Mouse (Mus musculus): ENCODE results near the gene Exoc8. TPM values are rescaled to one million over a fixed set of nuclear protein-coding genes. Genes with fewer than 3 reads are reported as not detected.

Exoc8 gene
- polyA plus RNA-seq, 1 experiment, result 8.2 TPM

DNA sequence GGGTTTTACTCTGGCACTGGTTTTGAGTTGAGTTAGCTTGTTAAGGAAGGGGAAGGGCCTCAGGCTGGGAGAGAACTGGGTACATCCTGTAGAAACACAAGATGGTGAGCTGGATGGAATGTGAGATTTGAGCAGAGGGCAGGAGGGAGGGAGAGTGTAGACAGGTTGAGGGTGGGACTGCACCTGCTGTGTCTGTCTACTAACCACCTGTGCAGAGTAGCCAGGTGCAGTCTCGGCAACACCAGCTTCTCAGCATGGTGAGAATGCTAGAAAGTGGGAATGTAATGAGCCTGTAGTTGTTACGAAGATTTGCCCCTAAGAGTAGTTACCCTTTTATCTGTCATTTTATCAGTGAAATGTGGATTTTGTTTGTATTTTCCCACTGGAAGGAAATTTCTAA is 8.0 kb upstream of the Exoc8 start:
- no peaks in the 10 kb centered on the region for H3K27me3 ChIP-seq (replicated peaks; ENCODE audit: control insufficient read depth, insufficient read depth, low read length)
- no peak for TF ChIP-seq CTCF (conservative IDR thresholded peaks at IDR 0.05; ENCODE audit: insufficient read depth, insufficient read length, low read depth, low read length)
- TF ChIP-seq POLR2A (IDR thresholded peaks at IDR 0.05; ENCODE audit: low read depth, low read length), result no peak
- 82% methylated on average over 2 of the region's 2 CpGs for WGBS
- H3K36me3 ChIP-seq (ENCODE audit: control insufficient read depth, insufficient read depth, low read length), result peaks cover 2% of the 10 kb centered on the region; the same call in 1 of the 2 replicates
- no peak for DNase-seq
- no peak overlapping the region for H3K27ac ChIP-seq (ENCODE audit: insufficient read depth, low read depth, low read length)
- H3K4me3 ChIP-seq (ENCODE audit: insufficient read depth, low read depth, low read length), result no peak overlapping the region
- H3K4me1 ChIP-seq (ENCODE audit: control insufficient read depth, insufficient read depth, low read length), result peaks cover 7% of the 10 kb centered on the region

DNA sequence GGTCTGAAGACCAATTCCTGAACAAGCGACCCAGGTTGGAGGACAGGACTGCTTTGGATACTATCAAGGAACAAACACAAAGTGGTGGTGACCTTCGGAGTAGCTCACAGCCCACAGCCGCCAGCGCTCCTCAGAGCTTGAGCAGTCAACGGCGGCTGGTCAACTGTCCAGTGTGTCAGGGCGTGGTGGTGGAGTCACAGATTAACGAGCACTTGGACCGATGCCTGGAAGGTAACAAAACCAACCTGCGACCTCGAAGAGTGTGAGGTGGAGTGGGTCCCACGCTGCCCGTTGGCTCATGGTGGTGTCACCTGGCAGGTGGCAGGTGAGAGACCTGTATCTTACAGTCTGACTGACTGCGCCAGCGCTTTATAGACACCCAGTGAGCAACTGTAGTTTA is 5.7 kb upstream of the Exoc8 start:
- no peak overlapping the region for H3K27ac ChIP-seq (ENCODE audit: insufficient read depth, low read depth, low read length)
- peaks cover 13% of the 10 kb centered on the region for H3K4me1 ChIP-seq (ENCODE audit: control insufficient read depth, insufficient read depth, low read length)
- no peaks in the 10 kb centered on the region for H3K27me3 ChIP-seq (replicated peaks; ENCODE audit: control insufficient read depth, insufficient read depth, low read length)
- 47% methylated on average over 15 of the region's 15 CpGs for WGBS
- H3K4me3 ChIP-seq (ENCODE audit: insufficient read depth, low read depth, low read length), result no peak overlapping the region
- 0 out of 2 replicates have a peak, but pooled peaks cover 2% of the 10 kb centered on the region for H3K36me3 ChIP-seq (ENCODE audit: control insufficient read depth, insufficient read depth, low read length)
- peak; percentile 89 for DNase-seq
- TF ChIP-seq POLR2A (IDR thresholded peaks at IDR 0.05; ENCODE audit: low read depth, low read length) (no peak), CTCF (conservative IDR thresholded peaks at IDR 0.05; ENCODE audit: insufficient read depth, insufficient read length, low read depth, low read length) (no peak)

DNA sequence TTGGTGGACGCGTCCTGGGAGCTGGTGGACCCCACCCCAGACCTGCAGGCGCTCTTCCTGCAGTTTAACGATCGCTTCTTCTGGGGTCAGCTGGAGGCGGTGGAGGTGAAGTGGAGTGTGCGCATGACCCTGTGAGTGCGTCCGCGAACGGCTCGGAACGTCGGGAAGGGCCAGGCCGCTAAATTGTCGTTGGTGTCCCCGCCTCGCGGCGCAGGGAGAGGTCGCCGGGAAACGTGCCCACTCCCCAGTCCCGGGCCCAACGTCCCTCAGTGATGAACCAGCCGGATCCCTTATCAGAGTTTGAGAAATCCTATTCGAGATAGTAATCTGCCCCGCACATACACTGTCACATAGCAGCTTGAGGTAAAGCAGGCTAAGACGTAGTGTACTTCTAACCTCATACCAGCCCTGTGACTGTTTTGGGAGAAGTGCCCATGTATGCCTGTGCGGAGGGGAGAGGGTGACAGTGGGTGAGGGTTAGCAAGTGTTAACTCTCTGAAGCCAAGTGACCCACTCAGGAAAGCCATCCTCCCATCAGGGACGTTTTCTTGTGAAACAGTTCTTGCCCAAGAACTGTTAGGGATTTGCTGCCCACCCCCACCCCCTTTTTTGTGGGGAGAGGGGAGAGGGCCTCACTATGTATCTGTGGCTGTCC is 873 bp upstream of the Exoc8 start:
- no peak for DNase-seq
- Histone ChIP-seq H3K27ac (ENCODE audit: insufficient read depth, low read depth, low read length) (peak overlapping the region; percentile 58; the same call in 1 of the 2 replicates), H3K27me3 (replicated peaks; ENCODE audit: control insufficient read depth, insufficient read depth, low read length) (no peaks in the 10 kb centered on the region), H3K4me1 (ENCODE audit: control insufficient read depth, insufficient read depth, low read length) (peaks cover 22% of the 10 kb centered on the region), H3K36me3 (ENCODE audit: control insufficient read depth, insufficient read depth, low read length) (0 out of 2 replicates have a peak, but pooled peaks cover 2% of the 10 kb centered on the region), H3K4me3 (ENCODE audit: insufficient read depth, low read depth, low read length) (peak overlapping the region; percentile 84)
- no peak for TF ChIP-seq CTCF (conservative IDR thresholded peaks at IDR 0.05; ENCODE audit: insufficient read depth, insufficient read length, low read depth, low read length)
- TF ChIP-seq POLR2A (IDR thresholded peaks at IDR 0.05; ENCODE audit: low read depth, low read length), result no peak
- 4% methylated on average over 31 of the region's 31 CpGs for WGBS

DNA sequence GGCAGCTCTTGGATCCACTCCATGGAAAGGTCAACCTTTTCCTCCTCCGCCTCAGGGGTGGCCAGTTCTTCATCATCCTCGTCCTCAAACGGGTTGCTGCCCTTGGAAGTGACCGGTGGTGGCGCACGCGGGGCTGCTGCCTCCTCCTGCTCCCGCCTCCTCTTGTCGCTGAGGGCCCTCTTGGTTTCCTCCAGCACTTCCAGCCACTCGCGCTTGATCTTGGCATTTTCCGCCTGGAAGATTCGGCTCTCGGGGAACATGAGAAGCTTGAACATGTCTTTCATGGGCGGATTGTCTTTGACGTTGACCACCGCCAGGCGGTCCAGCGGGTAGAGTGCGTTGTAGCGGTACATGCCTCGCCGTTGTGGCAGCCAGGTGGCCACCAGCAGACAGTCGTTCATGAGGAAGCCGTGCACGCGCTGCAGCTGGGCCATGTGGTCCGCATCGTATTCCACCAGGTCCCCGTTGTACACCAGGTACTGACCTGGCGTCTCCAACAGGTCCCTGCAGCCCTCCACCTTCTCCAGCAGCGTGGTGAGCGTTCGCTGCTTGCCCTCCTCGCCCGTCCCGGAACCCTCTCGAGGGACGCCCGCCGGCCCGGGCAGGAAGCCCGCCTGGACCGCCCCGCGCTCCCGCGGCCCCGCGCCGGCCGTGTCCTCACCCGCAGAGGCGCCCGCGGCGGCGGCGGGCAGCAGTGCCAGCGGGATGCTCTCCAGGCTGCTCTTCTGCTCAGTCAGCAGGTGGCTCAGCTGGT is 696 bp downstream of the Exoc8 start:
- TF ChIP-seq CTCF (conservative IDR thresholded peaks at IDR 0.05; ENCODE audit: insufficient read depth, insufficient read length, low read depth, low read length) (peak; percentile 70), POLR2A (IDR thresholded peaks at IDR 0.05; ENCODE audit: low read depth, low read length) (no peak)
- H3K27me3 ChIP-seq (replicated peaks; ENCODE audit: control insufficient read depth, insufficient read depth, low read length), result no peaks in the 10 kb centered on the region
- H3K36me3 ChIP-seq (ENCODE audit: control insufficient read depth, insufficient read depth, low read length), result 0 out of 2 replicates have a peak, but pooled peaks cover 2% of the 10 kb centered on the region
- WGBS, result under 1% methylated on average over 60 of the region's 60 CpGs
- peaks cover 15% of the 10 kb centered on the region for H3K4me1 ChIP-seq (ENCODE audit: control insufficient read depth, insufficient read depth, low read length)
- DNase-seq, result peak; percentile 87
- H3K4me3 ChIP-seq (ENCODE audit: insufficient read depth, low read depth, low read length), result peak overlapping the region; percentile 88
- peak overlapping the region; percentile 72 for H3K27ac ChIP-seq (ENCODE audit: insufficient read depth, low read depth, low read length)

DNA sequence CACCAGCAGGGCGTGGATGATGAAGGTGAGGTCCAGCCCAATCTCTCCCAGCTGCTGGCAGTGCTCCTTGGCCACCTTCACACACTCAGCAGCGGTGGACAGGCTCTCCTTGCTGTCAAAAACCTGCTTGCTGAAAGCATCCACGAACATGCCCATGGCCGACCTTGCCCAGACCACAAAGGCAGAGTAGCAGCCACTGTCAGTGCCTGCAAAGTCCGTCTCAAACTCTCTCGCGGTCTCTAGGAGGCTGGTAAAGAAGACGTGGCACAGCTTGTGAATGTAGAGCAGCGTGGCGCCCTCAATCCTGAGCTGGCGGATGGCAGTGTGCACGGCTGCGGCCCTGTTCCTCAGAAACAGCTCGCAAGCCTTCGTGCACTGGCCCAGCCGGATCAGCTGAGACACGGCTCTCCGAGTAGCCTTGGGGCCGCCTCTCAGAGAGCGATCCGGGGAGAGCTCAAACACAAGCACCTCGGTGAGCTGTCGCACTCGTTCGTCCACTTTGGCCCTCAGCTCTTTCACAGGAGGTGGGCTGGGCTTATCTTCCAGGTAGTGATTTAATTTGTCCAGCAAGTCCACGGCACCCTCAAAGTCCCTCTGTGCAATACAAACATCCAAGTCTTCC is 1.4 kb downstream of the Exoc8 start:
- Histone ChIP-seq H3K27me3 (replicated peaks; ENCODE audit: control insufficient read depth, insufficient read depth, low read length) (no peaks in the 10 kb centered on the region), H3K4me3 (ENCODE audit: insufficient read depth, low read depth, low read length) (peak overlapping the region; percentile 88), H3K4me1 (ENCODE audit: control insufficient read depth, insufficient read depth, low read length) (peaks cover 15% of the 10 kb centered on the region), H3K36me3 (ENCODE audit: control insufficient read depth, insufficient read depth, low read length) (no peaks in the 10 kb centered on the region), H3K27ac (ENCODE audit: insufficient read depth, low read depth, low read length) (peak overlapping the region; percentile 8)
- 59% methylated on average over 26 of the region's 26 CpGs for WGBS
- DNase-seq, result no peak
- TF ChIP-seq POLR2A (IDR thresholded peaks at IDR 0.05; ENCODE audit: low read depth, low read length), result peak; percentile 24
- no peak for TF ChIP-seq CTCF (conservative IDR thresholded peaks at IDR 0.05; ENCODE audit: insufficient read depth, insufficient read length, low read depth, low read length)

DNA sequence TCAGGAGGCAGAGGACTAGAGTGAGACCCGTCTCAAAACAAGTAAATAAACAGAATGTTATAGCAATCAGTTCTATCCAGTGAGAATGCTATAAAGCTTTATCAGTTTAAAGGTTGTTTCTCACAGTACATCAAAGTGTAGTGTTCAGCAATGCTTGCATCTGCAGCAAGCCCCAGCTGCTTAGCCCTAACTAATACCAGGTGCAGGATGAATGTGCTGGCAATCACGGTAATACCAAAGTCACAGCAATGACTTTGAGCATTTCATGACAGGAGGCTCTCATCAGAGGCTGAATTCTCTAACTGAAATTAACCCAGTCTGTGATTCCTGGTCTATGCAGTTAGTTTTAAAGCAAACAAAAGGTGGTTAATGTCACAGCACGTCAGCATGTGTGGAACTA is 4.9 kb downstream of the Exoc8 start:
- H3K4me1 ChIP-seq (ENCODE audit: control insufficient read depth, insufficient read depth, low read length), result peaks cover 9% of the 10 kb centered on the region
- no peak overlapping the region for H3K4me3 ChIP-seq (ENCODE audit: insufficient read depth, low read depth, low read length)
- H3K27me3 ChIP-seq (replicated peaks; ENCODE audit: control insufficient read depth, insufficient read depth, low read length), result no peaks in the 10 kb centered on the region
- TF ChIP-seq POLR2A (IDR thresholded peaks at IDR 0.05; ENCODE audit: low read depth, low read length) (no peak), CTCF (conservative IDR thresholded peaks at IDR 0.05; ENCODE audit: insufficient read depth, insufficient read length, low read depth, low read length) (no peak)
- no peak overlapping the region for H3K27ac ChIP-seq (ENCODE audit: insufficient read depth, low read depth, low read length)
- WGBS, result 77% methylated on average over 3 of the region's 3 CpGs
- no peak for DNase-seq
- no peaks in the 10 kb centered on the region for H3K36me3 ChIP-seq (ENCODE audit: control insufficient read depth, insufficient read depth, low read length)

DNA sequence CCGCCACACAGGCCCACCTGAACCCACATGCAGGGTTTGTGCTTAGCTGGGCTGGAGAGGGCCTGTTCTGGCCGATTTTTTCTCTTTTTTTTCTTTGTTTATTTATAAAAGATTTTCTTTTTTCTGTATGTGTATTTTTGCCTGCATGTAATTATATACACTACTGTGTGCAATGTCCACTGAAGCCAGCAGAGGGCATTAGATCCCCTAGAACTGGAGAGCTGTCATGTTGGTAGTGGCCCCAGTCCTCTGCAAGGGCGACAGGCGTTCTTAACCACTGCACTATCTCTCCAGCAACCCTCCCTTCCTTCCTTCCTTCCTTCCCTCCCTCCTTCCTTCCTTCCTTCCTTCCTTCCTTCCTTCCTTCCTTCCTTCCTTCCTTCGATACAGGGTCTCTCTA is 9.1 kb downstream of the Exoc8 start:
- no peaks in the 10 kb centered on the region for H3K27me3 ChIP-seq (replicated peaks; ENCODE audit: control insufficient read depth, insufficient read depth, low read length)
- H3K36me3 ChIP-seq (ENCODE audit: control insufficient read depth, insufficient read depth, low read length), result peaks cover 2% of the 10 kb centered on the region
- H3K4me3 ChIP-seq (ENCODE audit: insufficient read depth, low read depth, low read length), result no peak overlapping the region
- WGBS, result 94% methylated on average over 5 of the region's 5 CpGs
- DNase-seq, result no peak
- no peak for TF ChIP-seq POLR2A (IDR thresholded peaks at IDR 0.05; ENCODE audit: low read depth, low read length)
- no peak for TF ChIP-seq CTCF (conservative IDR thresholded peaks at IDR 0.05; ENCODE audit: insufficient read depth, insufficient read length, low read depth, low read length)
- no peak overlapping the region for H3K27ac ChIP-seq (ENCODE audit: insufficient read depth, low read depth, low read length)
- no peaks in the 10 kb centered on the region for H3K4me1 ChIP-seq (ENCODE audit: control insufficient read depth, insufficient read depth, low read length)
